Mouse (Mus musculus) CH12.LX (cell line): ENCODE data around the gene Itgb4. TPM values are rescaled to one million over a fixed set of nuclear protein-coding genes. Genes with fewer than 3 reads are reported as not detected.

Experiments
- DNase-seq: peaks from one replicate; pipeline ENCODE4 v3.0.0-alpha.2; 2013; ENCODE audit errors: extremely low read depth
- H3K27ac ChIP-seq: 2 replicates; pipeline ENCODE4 v1.5.1; 2012; ENCODE audit warnings: low read depth, mild to moderate bottlenecking, control low read depth, moderate library complexity; ENCODE audit not compliant: insufficient read depth
- H3K27me3 ChIP-seq: replicated peaks from 2 replicates; pipeline ENCODE3; 2012; ENCODE audit warnings: inconsistent platforms
- H3K36me3 ChIP-seq, 2 experiments: replicated peaks in 1 of 2; 2 replicates each; pipeline versions ENCODE3 to v1.6.1; 2012; ENCODE audit warnings: inconsistent platforms in 1 of 2, low read length in 1 of 2, mild to moderate bottlenecking in 1 of 2, mixed read lengths in 1 of 2, moderate library complexity in 1 of 2; ENCODE audit not compliant: control insufficient read depth in 1 of 2, insufficient read depth in 1 of 2
- H3K4me1 ChIP-seq, 2 experiments: 2 replicates each; pipeline ENCODE4 v1.6.1; 2012; ENCODE audit warnings: inconsistent platforms in 1 of 2, moderate library complexity in 1 of 2; ENCODE audit not compliant: insufficient read depth in 2 of 2, control insufficient read depth in 1 of 2
- H3K4me2 ChIP-seq: 2 replicates; pipeline ENCODE4 v1.6.1; 2012; ENCODE audit warnings: low read depth, mild to moderate bottlenecking, control low read depth; ENCODE audit not compliant: poor library complexity, insufficient read depth, severe bottlenecking
- H3K4me3 ChIP-seq, 3 experiments: fragments of 150-350 bp in 1 of 3; sonication (generic) in 1 of 3; replicated peaks in 1 of 3; 2 replicates each; pipeline versions ENCODE3 to v1.5.1; 2011 to 2012; ENCODE audit warnings: low read depth in 2 of 3, low read length in 2 of 3, mild to moderate bottlenecking in 2 of 3, moderate library complexity in 2 of 3, control low read depth in 1 of 3, improper control_type of control experiment in 1 of 3, inconsistent platforms in 1 of 3, mixed read lengths in 1 of 3; ENCODE audit not compliant: poor library complexity in 1 of 3
- H3K79me2 ChIP-seq: replicated peaks from 2 replicates; pipeline ENCODE4 v1.6.1; 2012; ENCODE audit warnings: mild to moderate bottlenecking, moderate library complexity; ENCODE audit not compliant: control insufficient read depth, poor library complexity, insufficient read depth, severe bottlenecking; ENCODE audit errors: extremely low read depth
- H3K9ac ChIP-seq: 2 replicates; pipeline ENCODE4 v1.6.1; 2012; ENCODE audit warnings: low read depth, mild to moderate bottlenecking, control low read depth, moderate library complexity; ENCODE audit not compliant: insufficient read depth
- H3K9me3 ChIP-seq: replicated peaks from 2 replicates; pipeline ENCODE3; 2012; ENCODE audit warnings: low read length, inconsistent platforms, mixed read lengths
- CHD2 ChIP-seq: IDR thresholded peaks from 2 replicates; pipeline ENCODE4 v1.6.1; 2011; ENCODE audit warnings: low read length, improper control_type of control experiment
- CTCF ChIP-seq, 2 experiments: IDR thresholded peaks in 1 of 2; conservative IDR thresholded peaks in 1 of 2; 2 replicates each; pipeline ENCODE4 v1.5.1; 2011 to 2012; ENCODE audit warnings: low read depth in 2 of 2, low read length in 2 of 2, improper control_type of control experiment in 1 of 2, inconsistent platforms in 1 of 2, mild to moderate bottlenecking in 1 of 2, moderate library complexity in 1 of 2
- E2F4 ChIP-seq: IDR thresholded peaks from 2 replicates; pipeline ENCODE4 v1.6.1; 2011; ENCODE audit warnings: low read depth, low read length, improper control_type of control experiment; ENCODE audit not compliant: insufficient replicate concordance
- ELF1 ChIP-seq: IDR thresholded peaks from 2 replicates; pipeline ENCODE4 v1.6.1; 2014; ENCODE audit warnings: low read depth, mild to moderate bottlenecking, inconsistent platforms, low read length, improper control_type of control experiment
- JUN ChIP-seq: IDR thresholded peaks from 2 replicates; pipeline ENCODE4 v1.6.1; 2011; ENCODE audit warnings: low read depth, mild to moderate bottlenecking, low read length, improper control_type of control experiment, moderate library complexity; ENCODE audit not compliant: insufficient read depth
- MAFK ChIP-seq: IDR thresholded peaks from 2 replicates; pipeline ENCODE4 v1.6.1; 2011; ENCODE audit warnings: low read length, improper control_type of control experiment; ENCODE audit not compliant: insufficient replicate concordance
- MAX ChIP-seq: IDR thresholded peaks from 2 replicates; pipeline ENCODE4 v1.6.1; 2011; ENCODE audit warnings: low read length, improper control_type of control experiment
- MYC ChIP-seq: IDR thresholded peaks from 2 replicates; pipeline ENCODE4 v1.6.1; 2011; ENCODE audit warnings: low read depth, mild to moderate bottlenecking, improper control_type of control experiment, low read length
- NRF1 ChIP-seq: IDR thresholded peaks from 2 replicates; pipeline ENCODE4 v1.6.1; 2014; ENCODE audit warnings: low read depth, mild to moderate bottlenecking, inconsistent platforms, low read length, improper control_type of control experiment, moderate library complexity
- RAD21 ChIP-seq: IDR thresholded peaks from 2 replicates; pipeline ENCODE4 v1.6.1; 2011; ENCODE audit warnings: low read depth, mild to moderate bottlenecking, low read length, improper control_type of control experiment, moderate library complexity
- SMC3 ChIP-seq: IDR thresholded peaks from 2 replicates; pipeline ENCODE4 v1.6.1; 2011; ENCODE audit warnings: low read depth, low read length, improper control_type of control experiment
- ZMIZ1 ChIP-seq: IDR thresholded peaks from 2 replicates; pipeline ENCODE4 v1.6.1; 2012; ENCODE audit warnings: low read depth, mild to moderate bottlenecking, inconsistent platforms, low read length, improper control_type of control experiment
- dilution Hi-C: fragments of 300-500 bp; cut with MboI; formaldehyde crosslinking; loops from 2 replicates; pipeline ENCODE4 v1.14.3; 2020; ENCODE audit warnings: low sequenced_read_pairs; ENCODE audit not compliant: extremely low pct_unique_long_range_greater_than_20kb, extremely low pct_ligation_motif_present
- in situ Hi-C: fragments of 300-500 bp; cut with MboI; formaldehyde crosslinking; loops from 3 replicates; pipeline ENCODE4 v1.14.3; 2019; ENCODE audit warnings: low sequenced_read_pairs, low pct_ligation_motif_present, low pct_unique_long_range_greater_than_20kb, mixed read lengths
- polyA plus RNA-seq: library from polyadenylated mRNA; unstranded; fragments of >175 nt; gene quantifications from 2 replicates; pipeline ENCODE4 v1.2.1, GENCODE M21; 2012; ENCODE audit warnings: low read depth; ENCODE audit not compliant: insufficient read length
- total RNA-seq, 2 experiments: library from RNA; depleted of rRNA; stranded (reverse); fragments of 300-350 nt in 1 of 2; fragments of >200 nt in 1 of 2; gene quantifications; 2 replicates each; pipeline ENCODE4 v1.2.3; 2012 to 2014

The Itgb4 gene
- total and polyA plus RNA-seq, 3 experiments = 0.42 to 6.3 (median 0.59) TPM

- peak overlapping the region; percentile 82 to 96 (median 93) for H3K4me3 ChIP-seq
- H3K4me1 ChIP-seq = peaks cover 20 to 56% of the 10 kb centered on the region in 2 experiments
- no peak for DNase-seq
- peak overlapping the region; percentile 68 for H3K9ac ChIP-seq
- no peaks in the 10 kb centered on the region for H3K9me3 ChIP-seq
- H3K27me3 ChIP-seq = no peaks in the 10 kb centered on the region
- H3K36me3 ChIP-seq = peaks cover 23 to 44% of the 10 kb centered on the region in 2 experiments
- peak overlapping the region; percentile 95; the same call in 1 of the 2 replicates for H3K4me2 ChIP-seq
- 0 out of 2 replicates have a peak overlapping the region, but pooled peaks have one; percentile 6 for H3K27ac ChIP-seq
- dilution Hi-C loops = no loop called here
- TF ChIP-seq MAX (peak; percentile 2; the same call in 1 of the 2 replicates), CHD2 (no peak)
- in situ Hi-C loops = loop anchor here (5.0 kb wide), 1 partner anchor 74 kb away; no protein-coding TSS in a partner anchor
- peaks cover 48% of the 10 kb centered on the region for H3K79me2 ChIP-seq
Observed at GRCm38 (mm10) chr11:115933747-115934110, 40.8 kb upstream of the Itgb4 start.

- dilution Hi-C loops (no loop called here), in situ Hi-C loops (no loop called here)
- Histone ChIP-seq H3K9me3 (no peaks in the 10 kb centered on the region), H3K27ac (no peak overlapping the region), H3K4me2 (no peak overlapping the region), H3K4me1 (peaks cover 3 to 16% of the 10 kb centered on the region in 2 experiments; a peak in 3 of 4 replicates), H3K36me3 (peaks cover 68 to 97% of the 10 kb centered on the region in 2 experiments), H3K79me2 (peaks cover 24% of the 10 kb centered on the region), H3K4me3 (no peak overlapping the region), H3K9ac (no peak overlapping the region), H3K27me3 (no peaks in the 10 kb centered on the region)
- peak; percentile 71 for DNase-seq
- TF ChIP-seq CTCF (conservative IDR thresholded peaks at IDR 0.05 in 1 of 2, IDR thresholded peaks at IDR 0.05 in 1 of 2; ENCODE audit: low read depth in 2 of 2, low read length in 2 of 2) = peak; percentile 91 to 95
- TF ChIP-seq ZMIZ1 = no peak
- no peak for TF ChIP-seq JUN
- TF ChIP-seq RAD21 = peak; percentile 80
- TF ChIP-seq SMC3 = peak; percentile 84
Observed at GRCm38 (mm10) chr11:115939690-115940329, 34.7 kb upstream of the Itgb4 start.

- Histone ChIP-seq H3K27ac (no peak overlapping the region), H3K4me2 (no peak overlapping the region), H3K36me3 (peaks cover 78 to 97% of the 10 kb centered on the region in 2 experiments), H3K4me3 (no peak overlapping the region), H3K4me1 (no peaks in the 10 kb centered on the region), H3K79me2 (peaks cover 3% of the 10 kb centered on the region; the same call in 1 of the 2 replicates), H3K9me3 (no peaks in the 10 kb centered on the region)
- TF ChIP-seq ELF1 (no peak), MAFK (no peak), MYC (no peak), E2F4 (no peak), CTCF (conservative IDR thresholded peaks at IDR 0.05 in 1 of 2, IDR thresholded peaks at IDR 0.05 in 1 of 2; ENCODE audit: low read depth in 2 of 2, low read length in 2 of 2) (peak in 1 of 2 experiments; percentile 21; a peak in 2 of 4 replicates), NRF1 (no peak)
- TF ChIP-seq, all 38 proteins: peak for 1
- Histone ChIP-seq H3K27me3 (no peaks in the 10 kb centered on the region), H3K9ac (no peak overlapping the region)
- in situ Hi-C loops (no loop called here), dilution Hi-C loops (no loop called here)
- DNase-seq = no peak
Observed at GRCm38 (mm10) chr11:115941980-115942379, 32.5 kb upstream of the Itgb4 start.
